Mouse (Mus musculus): ENCODE data around the gene Ifngr2. TPM values are rescaled to one million over a fixed set of nuclear protein-coding genes. Genes with fewer than 3 reads are reported as not detected.

Gene Ifngr2
- 69.3 and 76.2 TPM in 2 replicates for polyA plus RNA-seq (2015; fragmentation: Nextera tagmentation; extraction: Ambion mirVana)

GRCm38 (mm10) chr16:91546836-91547741 lies at the start of gene Ifngr2:
Gene Ifngr2 (plus strand): TSS chr16:91547072.

DNA sequence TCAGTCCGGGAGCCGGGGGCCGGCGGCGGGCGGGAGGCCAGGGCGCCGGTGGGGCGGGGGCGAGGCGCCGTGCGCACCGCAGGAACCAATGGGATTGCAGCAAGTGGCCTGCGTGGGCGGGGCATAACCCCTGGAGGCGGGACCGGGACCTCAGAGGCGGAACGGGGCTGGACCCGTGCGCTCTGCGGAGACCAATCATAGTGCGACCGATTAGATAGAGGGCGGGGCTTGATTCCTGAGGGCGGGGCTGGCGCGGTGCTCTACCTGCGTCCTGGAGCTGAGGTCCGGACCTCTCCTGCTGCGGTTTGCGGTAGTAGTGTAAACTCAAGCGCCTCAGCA lies 50.8 kb downstream of the Ifngr2 start, which contains the start of gene Tmem50b:
TSS of gene Tmem50b (minus strand) at position 129 of the 339 bp plus-strand sequence.

Small RNAs within 50 kb of the gene (microRNA-seq; reads per million reads assigned to microRNA genes)
- not detected for gene Mir6367 (ENCODE audit: borderline replicate concordance, insufficient number of aligned reads)

Other genes with a start within 250 kb of the Ifngr2 start
- gene Ifnar2, start 174.3 kb upstream of the Ifngr2 start, polyA plus RNA-seq (2015; fragmentation: Nextera tagmentation; extraction: Ambion mirVana) = 91.8 and 148 TPM in 2 replicates
- gene Gm21970, start 155.4 kb upstream of the Ifngr2 start, polyA plus RNA-seq (2015; fragmentation: Nextera tagmentation; extraction: Ambion mirVana) = 1.1 TPM in 1 of 2 replicates, not detected in the other
- 88.6 and 188 TPM in 2 replicates for gene Il10rb, start 140.9 kb upstream of the Ifngr2 start, polyA plus RNA-seq (2015; fragmentation: Nextera tagmentation; extraction: Ambion mirVana)
- 34.7 and 40.5 TPM in 2 replicates for gene Ifnar1, start 61.8 kb upstream of the Ifngr2 start, polyA plus RNA-seq (2015; fragmentation: Nextera tagmentation; extraction: Ambion mirVana)
- gene Tmem50b, start 50.7 kb downstream of the Ifngr2 start, polyA plus RNA-seq (2015; fragmentation: Nextera tagmentation; extraction: Ambion mirVana) = 33.7 and 40.5 TPM in 2 replicates
- 4.3 and 6.6 TPM in 2 replicates for gene Dnajc28, start 72.0 kb downstream of the Ifngr2 start, polyA plus RNA-seq (2015; fragmentation: Nextera tagmentation; extraction: Ambion mirVana)
- 30.8 and 52.8 TPM in 2 replicates for gene Gart, start 99.9 kb downstream of the Ifngr2 start, polyA plus RNA-seq (2015; fragmentation: Nextera tagmentation; extraction: Ambion mirVana)
- gene Son, start 100.4 kb downstream of the Ifngr2 start, polyA plus RNA-seq (2015; fragmentation: Nextera tagmentation; extraction: Ambion mirVana) = 65.5 and 87.0 TPM in 2 replicates
- gene Donson, start 141.7 kb downstream of the Ifngr2 start, polyA plus RNA-seq (2015; fragmentation: Nextera tagmentation; extraction: Ambion mirVana) = 5.1 and 9.6 TPM in 2 replicates
- 75.8 and 85.3 TPM in 2 replicates for gene Cryzl1, start 181.9 kb downstream of the Ifngr2 start, polyA plus RNA-seq (2015; fragmentation: Nextera tagmentation; extraction: Ambion mirVana)
- 12.1 and 14.4 TPM in 2 replicates for gene Itsn1, start 182.2 kb downstream of the Ifngr2 start, polyA plus RNA-seq (2015; fragmentation: Nextera tagmentation; extraction: Ambion mirVana)